Mouse (Mus musculus): ENCODE measurements at regions not wholly inside any gene's neighbourhood (a gene's known extent, or its start where the extent isn't known, plus 50 kb on each side); places are given as distances from the start of the nearest gene placed in this dataset.

DNA sequence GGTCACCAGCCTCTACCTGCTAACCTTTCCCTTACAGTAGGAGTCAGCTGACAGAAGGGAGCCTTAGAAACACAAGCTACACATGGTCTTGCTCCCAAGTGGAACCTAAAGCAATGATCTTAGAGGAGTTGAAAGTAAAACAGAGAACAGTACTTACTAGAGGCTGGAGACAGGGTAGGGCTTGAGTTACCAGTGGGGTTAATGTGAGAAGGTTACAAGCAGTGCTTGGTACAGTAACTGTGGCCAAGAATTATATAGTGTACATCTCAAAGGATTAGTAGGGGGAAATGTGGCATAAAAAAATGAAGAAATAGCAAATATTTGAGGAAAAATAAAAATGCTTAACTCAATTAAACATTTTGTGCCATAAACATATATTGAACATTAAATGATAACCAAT lies 153.5 kb downstream of the Galc start:
- TF ChIP-seq CTCF (IDR thresholded peaks at IDR 0.05; ENCODE audit: borderline replicate concordance, insufficient read depth, low read depth, low read length) (no peak), POLR2A (IDR thresholded peaks at IDR 0.05; ENCODE audit: borderline replicate concordance, insufficient read depth, low read length) (no peak)

All from cerebellum, adult 2 months (tissue).